In the genomic region with DNA sequence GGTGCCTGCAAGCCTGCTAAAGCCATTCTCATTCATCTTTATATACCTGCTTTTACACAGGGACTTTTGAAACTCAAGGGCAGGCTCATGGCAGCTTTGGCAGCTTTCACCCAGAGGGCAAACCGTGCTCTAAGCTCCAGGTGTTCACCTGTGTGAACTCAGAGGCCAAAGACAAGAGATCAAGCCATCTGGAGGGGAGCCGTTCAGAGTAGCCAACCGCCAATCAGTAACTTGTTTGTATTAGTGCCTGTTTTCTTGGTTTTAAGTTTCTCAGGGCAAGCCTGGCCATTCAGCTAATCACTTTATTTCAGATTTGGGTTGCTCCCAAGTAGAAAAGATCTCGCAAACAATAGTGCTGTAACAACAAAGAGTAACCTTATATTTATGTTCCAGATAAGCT, we compare ENCODE assay signal across 22 mouse cellular contexts.
DNase-seq lines count a peak whose midpoint lies in the region; ATAC-seq and TF ChIP-seq lines count a peak whose summit lies in the region.
"Had no signal": no experiment of that assay in that cellular context is flagged by ENCODE, and none has a peak within 500 bp of the region (broad histone marks: within the 10 kb centered on the region; RNA-seq: fewer than 3 reads in every experiment).

No protein-coding gene starts in this region.

- no peak overlapping the region for H3K4me3 ChIP-seq in heart, adult 2 months
- H3K4me3 ChIP-seq in heart, embryonic 11.5 days (ENCODE audit: low read depth, low read length) = no peak overlapping the region
- no peak overlapping the region for H3K4me3 ChIP-seq in brown adipose tissue, adult 24 weeks (ENCODE audit: insufficient read depth, low read depth, low read length)
- no peak overlapping the region for H3K4me3 ChIP-seq in embryonic facial prominence, embryonic 10.5 days
- H3K4me3 ChIP-seq: erythroblast, embryonic 14.5 days; forebrain, embryonic 12.5 days; forebrain, embryonic 15.5 days; hindbrain, embryonic 10.5 days; hindbrain, embryonic 13.5 days; intestine, embryonic 15.5 days had no signal

- ATAC-seq in heart, embryonic 11.5 days (replicated peaks; ENCODE audit: insufficient number of reproducible peaks, low FRiP score, low TSS enrichment) = no peak
- ATAC-seq: CD4-positive, CD25-positive, alpha-beta regulatory T cell, adult 4 months; forebrain, embryonic 15.5 days; hindbrain, embryonic 16.5 days; intestine, embryonic 15.5 days had no signal

- intact Hi-C loops in heart, adult 2 months (cut with DNase I) = no loop called here

- 54% methylated on average over 4 of the region's 4 CpGs for WGBS in heart, adult 2 months
- WGBS in heart, embryonic 11.5 days (ENCODE audit: insufficient replicate concordance) = 51% methylated on average over 4 of the region's 4 CpGs
- WGBS in embryonic facial prominence, embryonic 10.5 days = 40% methylated on average over 4 of the region's 4 CpGs

- TF ChIP-seq CTCF in heart, adult 2 months (IDR thresholded peaks at IDR 0.05) = no peak

- no peak overlapping the region for H3K4me2 ChIP-seq in heart, embryonic 11.5 days
- H3K4me2 ChIP-seq: forebrain, embryonic 12.5 days; forebrain, embryonic 15.5 days; hindbrain, embryonic 13.5 days; intestine, embryonic 15.5 days had no signal

- H3K36me3 ChIP-seq in heart, adult 2 months (ENCODE audit: control insufficient read depth, insufficient read depth, low read length) = no peaks in the 10 kb centered on the region; the same call in 1 of the 2 replicates
- H3K36me3 ChIP-seq in heart, embryonic 11.5 days (ENCODE audit: control insufficient read depth, insufficient read depth, low read length) = no peaks in the 10 kb centered on the region
- no peaks in the 10 kb centered on the region for H3K36me3 ChIP-seq in embryonic facial prominence, embryonic 10.5 days (replicated peaks)
- H3K36me3 ChIP-seq: forebrain, embryonic 12.5 days; forebrain, embryonic 15.5 days; hindbrain, embryonic 10.5 days; hindbrain, embryonic 13.5 days; intestine, embryonic 15.5 days had no signal

- H3K4me1 ChIP-seq in heart, adult 2 months (ENCODE audit: control insufficient read depth, insufficient read depth, low read length) = peaks cover 5% of the 10 kb centered on the region
- H3K4me1 ChIP-seq in heart, embryonic 11.5 days (ENCODE audit: control insufficient read depth, insufficient read depth, low read length) = 0 out of 2 replicates have a peak, but pooled peaks cover 2% of the 10 kb centered on the region
- no peaks in the 10 kb centered on the region; the same call in none of the 2 replicates for H3K4me1 ChIP-seq in brown adipose tissue, adult 24 weeks (ENCODE audit: control insufficient read depth, insufficient read depth, insufficient read length, low read length)
- H3K4me1 ChIP-seq in embryonic facial prominence, embryonic 10.5 days = 0 out of 2 replicates have a peak, but pooled peaks cover 3% of the 10 kb centered on the region
- H3K4me1 ChIP-seq: forebrain, embryonic 12.5 days; forebrain, embryonic 15.5 days; hindbrain, embryonic 10.5 days; hindbrain, embryonic 13.5 days; intestine, embryonic 15.5 days had no signal

- no peaks in the 10 kb centered on the region for H3K27me3 ChIP-seq in heart, adult 2 months (ENCODE audit: control insufficient read depth, insufficient read depth, low read length)
- no peaks in the 10 kb centered on the region for H3K27me3 ChIP-seq in heart, embryonic 11.5 days (ENCODE audit: control insufficient read depth, insufficient read depth, low read length)
- no peaks in the 10 kb centered on the region for H3K27me3 ChIP-seq in embryonic facial prominence, embryonic 10.5 days (replicated peaks; ENCODE audit: low read depth, poor library complexity, severe bottlenecking)
- H3K27me3 ChIP-seq: forebrain, embryonic 12.5 days; forebrain, embryonic 15.5 days; hindbrain, embryonic 13.5 days; intestine, embryonic 15.5 days had no signal

- TF ChIP-seq EP300 in heart, adult 2 months (IDR thresholded peaks at IDR 0.05; ENCODE audit: insufficient read depth, low read depth, low read length) = no peak

- no peaks in the 10 kb centered on the region for H3K79me2 ChIP-seq in heart, adult 2 months (replicated peaks; ENCODE audit: control insufficient read depth, insufficient read depth, low read length)

- peak overlapping the region; percentile 28 for H3K27ac ChIP-seq in heart, adult 2 months
- no peak overlapping the region for H3K27ac ChIP-seq in heart, embryonic 11.5 days (ENCODE audit: low read depth, low read length)
- peak overlapping the region; percentile 63; the same call in 1 of the 2 replicates for H3K27ac ChIP-seq in brown adipose tissue, adult 24 weeks (replicated peaks; ENCODE audit: low read depth, low read length)
- H3K27ac ChIP-seq in embryonic facial prominence, embryonic 10.5 days (replicated peaks) = no peak overlapping the region
- H3K27ac ChIP-seq: forebrain, embryonic 12.5 days; forebrain, embryonic 15.5 days; hindbrain, embryonic 10.5 days; hindbrain, embryonic 13.5 days; intestine, embryonic 15.5 days had no signal

- no peak overlapping the region for H3K9ac ChIP-seq in heart, adult 2 months (ENCODE audit: low read depth, low read length)
- H3K9ac ChIP-seq in heart, embryonic 11.5 days (ENCODE audit: low read depth, low read length) = no peak overlapping the region
- H3K9ac ChIP-seq: forebrain, embryonic 12.5 days; forebrain, embryonic 15.5 days; hindbrain, embryonic 13.5 days; intestine, embryonic 15.5 days had no signal

- no peak for TF ChIP-seq POLR2A in heart, adult 2 months (IDR thresholded peaks at IDR 0.05; ENCODE audit: insufficient read depth, low read depth, low read length)

- no peaks in the 10 kb centered on the region for H3K9me3 ChIP-seq in heart, embryonic 11.5 days (replicated peaks; ENCODE audit: control insufficient read depth, low read length)
- no peaks in the 10 kb centered on the region for H3K9me3 ChIP-seq in embryonic facial prominence, embryonic 10.5 days
- H3K9me3 ChIP-seq: forebrain, embryonic 12.5 days; forebrain, embryonic 15.5 days; hindbrain, embryonic 10.5 days; hindbrain, embryonic 13.5 days; intestine, embryonic 15.5 days had no signal

- DNase-seq in heart, adult 2 months = no peak
- DNase-seq in embryonic facial prominence, embryonic 10.5 days (ENCODE audit: low spot score) = peak; percentile 27
- no peak for DNase-seq in cerebellum, postnatal 25 days
- DNase-seq in testis, postnatal 10 days (ENCODE audit: low spot score) = no peak
- DNase-seq: adrenal gland, adult 2 months; adrenal gland, postnatal 14 days; cerebellum, adult 11-12 months; cerebellum, adult 8-10 months; cerebellum, postnatal 10 days; gastrocnemius, postnatal 14 days; heart, postnatal 36 days; kidney, adult 11 months had no signal

Comparison
In these comparisons a context has a peak if more than half of its experiments do, and no peak if none do; other contexts are left out.
1. H3K27ac ChIP-seq: peak in heart, adult 2 months (single experiment) and brown adipose tissue, adult 24 weeks (single experiment); none in heart, embryonic 11.5 days (single experiment) and embryonic facial prominence, embryonic 10.5 days (single experiment).